Mouse (Mus musculus) midbrain, embryonic 12.5 days (tissue): ENCODE measurements around the gene Dlgap1. TPM values are rescaled to one million over a fixed set of nuclear protein-coding genes. Genes with fewer than 3 reads are reported as not detected.

Experiments used
- ATAC-seq: fragments of 200-750 bp; cut with Nextera tagmentation; 2 replicates; pipeline ENCODE4 v1.8.0; 2017; ENCODE audit warnings: low read depth, moderate TSS enrichment, moderate library complexity; ENCODE audit not compliant: low FRiP score
- H3K27ac ChIP-seq: fragments of 300-500 bp; sonication (generic); replicated peaks from 2 replicates; pipeline ENCODE4 v1.5.1; 2016; ENCODE audit warnings: mild to moderate bottlenecking
- H3K27me3 ChIP-seq: fragments of 300-500 bp; sonication (generic); 2 replicates; pipeline ENCODE4 v1.6.1; 2016; ENCODE audit warnings: mild to moderate bottlenecking
- H3K36me3 ChIP-seq: fragments of 300-500 bp; sonication (generic); 2 replicates; pipeline ENCODE4 v1.6.1; 2016
- H3K4me1 ChIP-seq: fragments of 300-500 bp; sonication (generic); 2 replicates; pipeline ENCODE4 v1.6.1; 2016
- H3K4me2 ChIP-seq: fragments of 300-500 bp; sonication (generic); replicated peaks from 2 replicates; pipeline ENCODE4 v1.6.1; 2016; ENCODE audit warnings: mild to moderate bottlenecking, moderate library complexity
- H3K4me3 ChIP-seq: fragments of 300-500 bp; sonication (generic); 2 replicates; pipeline ENCODE4 v1.5.1; 2016; ENCODE audit warnings: mild to moderate bottlenecking
- H3K9ac ChIP-seq: fragments of 300-500 bp; sonication (generic); replicated peaks from 2 replicates; pipeline ENCODE4 v1.6.1; 2016; ENCODE audit warnings: mild to moderate bottlenecking, moderate library complexity
- H3K9me3 ChIP-seq: fragments of 300-500 bp; sonication (generic); 2 replicates; pipeline ENCODE4 v1.6.1; 2016; ENCODE audit warnings: mild to moderate bottlenecking
- WGBS: fragments of 180-500 bp; shearing (Covaris S2); methylation state at CpG from one replicate; pipeline ENCODE4 v1.1.7; 2016; 5-methylcytosine and 5-hydroxymethylcytosine counted together
- polyA plus RNA-seq: library from polyadenylated mRNA; unstranded; fragments of >200 nt; fragmentation: Nextera tagmentation; extraction: Ambion mirVana; gene quantifications from 2 replicates; pipeline ENCODE4 v1.2.1, GENCODE M21; 2016

Dlgap1 gene
- polyA plus RNA-seq, 1 experiment from 2014 or later, result 4.8 TPM

- 90% methylated on average over 13 of the region's 13 CpGs for WGBS
- no peak for ATAC-seq
Measured at GRCm38 (mm10) chr17:70673985-70674384, 705.1 kb downstream of the Dlgap1 start.

DNA sequence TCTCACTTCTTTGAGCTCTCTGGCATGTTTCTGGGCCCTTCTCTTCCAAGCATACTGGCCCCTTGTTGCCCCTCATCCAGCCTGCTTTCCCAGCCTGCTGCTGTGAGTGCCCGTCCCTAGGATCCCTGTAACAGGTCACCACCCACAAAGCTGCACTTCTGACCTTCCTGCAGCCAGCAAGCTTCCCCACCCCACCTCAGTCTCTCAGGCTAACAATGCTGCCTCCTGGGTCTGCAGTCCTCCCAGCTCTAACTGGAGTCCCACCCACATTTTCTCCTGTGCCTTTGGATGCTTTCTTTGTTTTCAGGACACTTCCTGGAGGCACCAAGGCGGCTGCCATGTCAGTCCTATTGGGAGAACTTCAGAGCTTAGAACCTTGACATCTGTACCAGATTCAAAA lies 707.6 kb downstream of the Dlgap1 start:
- Histone ChIP-seq H3K36me3 (no peaks in the 10 kb centered on the region), H3K4me2 (no peak overlapping the region), H3K4me1 (no peaks in the 10 kb centered on the region), H3K4me3 (no peak overlapping the region), H3K9me3 (no peaks in the 10 kb centered on the region), H3K27ac (no peak overlapping the region), H3K27me3 (no peaks in the 10 kb centered on the region), H3K9ac (no peak overlapping the region)
- 41% methylated on average over 2 of the region's 2 CpGs for WGBS
- ATAC-seq, result no peak

More at GRCm38 (mm10) chr17:70673985-70674384, 705.1 kb downstream of the Dlgap1 start:
- Histone ChIP-seq H3K4me3 (no peak overlapping the region), H3K4me1 (no peaks in the 10 kb centered on the region), H3K9me3 (no peaks in the 10 kb centered on the region), H3K27me3 (no peaks in the 10 kb centered on the region), H3K4me2 (no peak overlapping the region), H3K27ac (no peak overlapping the region), H3K36me3 (no peaks in the 10 kb centered on the region), H3K9ac (no peak overlapping the region)

GRCm38 (mm10) chr17:70683561-70684167 lies 714.8 kb downstream of the Dlgap1 start:
- ATAC-seq, result peak; percentile 59
- Histone ChIP-seq H3K4me2 (no peak overlapping the region), H3K4me1 (no peaks in the 10 kb centered on the region), H3K9ac (no peak overlapping the region), H3K4me3 (no peak overlapping the region), H3K27ac (no peak overlapping the region), H3K36me3 (no peaks in the 10 kb centered on the region), H3K9me3 (no peaks in the 10 kb centered on the region), H3K27me3 (no peaks in the 10 kb centered on the region)
- WGBS, result 14% methylated on average over 15 of the region's 15 CpGs

- Histone ChIP-seq H3K36me3 (no peaks in the 10 kb centered on the region), H3K4me1 (no peaks in the 10 kb centered on the region), H3K27ac (no peak overlapping the region), H3K4me2 (no peak overlapping the region), H3K9ac (no peak overlapping the region), H3K27me3 (no peaks in the 10 kb centered on the region), H3K4me3 (no peak overlapping the region), H3K9me3 (no peaks in the 10 kb centered on the region)
- 92% methylated on average over 6 of the region's 6 CpGs for WGBS
- no peak for ATAC-seq
Measured at GRCm38 (mm10) chr17:70690174-70690573, 721.3 kb downstream of the Dlgap1 start.

DNA sequence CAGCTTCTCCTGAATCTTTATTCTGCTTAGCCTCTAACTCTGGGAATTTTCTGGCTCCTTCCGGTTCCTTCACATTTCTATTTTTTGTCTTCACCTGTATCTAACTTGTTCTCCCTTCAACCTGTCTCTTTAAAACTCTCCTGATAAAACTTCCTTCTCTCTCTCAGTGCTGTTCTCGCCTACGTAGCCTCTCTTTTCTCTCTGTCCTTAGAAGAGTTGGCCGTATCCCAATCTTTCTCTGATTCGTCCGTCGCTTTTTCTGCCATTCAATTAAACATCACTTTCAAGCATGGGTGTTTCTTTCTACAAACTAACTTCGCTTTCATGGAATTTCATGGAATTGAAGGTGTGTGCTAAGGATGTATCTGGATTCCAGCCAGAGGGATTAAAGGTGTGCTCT lies 721.7 kb downstream of the Dlgap1 start:
- no peaks in the 10 kb centered on the region for H3K4me1 ChIP-seq
- H3K4me2 ChIP-seq, result no peak overlapping the region
- 94% methylated on average over 8 of the region's 8 CpGs for WGBS
- no peak overlapping the region for H3K4me3 ChIP-seq
- no peak overlapping the region for H3K9ac ChIP-seq
- no peak overlapping the region for H3K27ac ChIP-seq
- ATAC-seq, result no peak
- no peaks in the 10 kb centered on the region for H3K36me3 ChIP-seq
- H3K9me3 ChIP-seq, result no peaks in the 10 kb centered on the region
- no peaks in the 10 kb centered on the region for H3K27me3 ChIP-seq

GRCm38 (mm10) chr17:70706976-70707818 lies 738.3 kb downstream of the Dlgap1 start:
- no peaks in the 10 kb centered on the region for H3K36me3 ChIP-seq
- H3K9me3 ChIP-seq, result no peaks in the 10 kb centered on the region
- H3K4me1 ChIP-seq, result peaks cover 11% of the 10 kb centered on the region
- WGBS, result 3% methylated on average over 28 of the region's 28 CpGs
- H3K9ac ChIP-seq, result peak overlapping the region; percentile 41
- peak overlapping the region; percentile 56 for H3K4me2 ChIP-seq
- peak; percentile 71 for ATAC-seq
- H3K4me3 ChIP-seq, result peak overlapping the region; percentile 27; the same call in 1 of the 2 replicates
- H3K27me3 ChIP-seq, result peaks cover 34% of the 10 kb centered on the region
- no peak overlapping the region for H3K27ac ChIP-seq

- H3K4me2 ChIP-seq, result peak overlapping the region; percentile 56; the same call in 1 of the 2 replicates
- H3K9ac ChIP-seq, result no peak overlapping the region
- H3K4me3 ChIP-seq, result no peak overlapping the region
- WGBS, result 38% methylated on average over 6 of the region's 6 CpGs
- peaks cover 11% of the 10 kb centered on the region for H3K4me1 ChIP-seq
- H3K36me3 ChIP-seq, result no peaks in the 10 kb centered on the region
- H3K27ac ChIP-seq, result no peak overlapping the region
- no peaks in the 10 kb centered on the region for H3K9me3 ChIP-seq
- no peak for ATAC-seq
- H3K27me3 ChIP-seq, result peaks cover 34% of the 10 kb centered on the region
Measured at GRCm38 (mm10) chr17:70707819-70708140, 738.9 kb downstream of the Dlgap1 start.

GRCm38 (mm10) chr17:70709545-70709944 lies 740.7 kb downstream of the Dlgap1 start:
- 66% methylated on average over 5 of the region's 5 CpGs for WGBS
- no peak for ATAC-seq
- H3K9ac ChIP-seq, result no peak overlapping the region

GRCm38 (mm10) chr17:70713470-70713869 lies 744.6 kb downstream of the Dlgap1 start:
- WGBS, result 69% methylated on average over 10 of the region's 10 CpGs
- no peaks in the 10 kb centered on the region for H3K36me3 ChIP-seq
- H3K4me2 ChIP-seq, result no peak overlapping the region
- no peak for ATAC-seq
- no peaks in the 10 kb centered on the region for H3K4me1 ChIP-seq
- peaks cover 15% of the 10 kb centered on the region; the same call in 1 of the 2 replicates for H3K27me3 ChIP-seq
- H3K4me3 ChIP-seq, result no peak overlapping the region
- no peaks in the 10 kb centered on the region for H3K9me3 ChIP-seq
- no peak overlapping the region for H3K27ac ChIP-seq
- H3K9ac ChIP-seq, result no peak overlapping the region

More at GRCm38 (mm10) chr17:70709545-70709944, 740.7 kb downstream of the Dlgap1 start:
- no peaks in the 10 kb centered on the region for H3K9me3 ChIP-seq
- no peak overlapping the region for H3K4me3 ChIP-seq
- H3K4me2 ChIP-seq, result no peak overlapping the region
- H3K4me1 ChIP-seq, result peaks cover 11% of the 10 kb centered on the region
- H3K27me3 ChIP-seq, result peaks cover 34% of the 10 kb centered on the region
- H3K27ac ChIP-seq, result no peak overlapping the region
- H3K36me3 ChIP-seq, result no peaks in the 10 kb centered on the region

DNA sequence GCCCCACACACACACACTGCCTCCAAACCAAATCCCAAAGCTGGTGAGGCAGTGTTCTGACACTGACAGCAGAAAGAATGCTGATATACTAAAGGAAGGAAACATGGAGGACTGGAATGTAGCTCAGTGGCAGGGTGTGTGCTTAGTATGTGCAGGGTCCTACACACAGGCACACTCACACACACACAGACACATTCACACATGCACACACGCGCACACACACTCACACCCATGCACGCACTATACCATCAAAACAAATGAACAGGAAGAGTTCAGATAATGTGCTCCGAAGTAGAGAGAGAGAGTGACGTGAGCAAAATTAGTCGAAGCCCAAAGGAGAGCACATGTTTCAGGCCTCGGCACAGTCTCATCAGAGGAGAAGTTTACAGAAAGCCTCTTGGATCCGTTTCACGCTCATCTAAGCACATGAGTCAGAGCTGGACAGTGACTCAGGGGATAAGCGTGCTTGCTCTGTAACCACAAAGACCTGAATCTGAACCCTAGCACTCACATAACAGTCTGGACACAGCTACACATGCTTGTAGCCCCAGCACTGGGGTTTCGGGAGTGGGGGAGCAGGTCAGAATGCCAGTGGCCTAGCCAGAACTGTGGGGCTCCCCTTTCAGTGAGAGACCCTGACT lies 750.9 kb downstream of the Dlgap1 start:
- Histone ChIP-seq H3K27ac (no peak overlapping the region), H3K9ac (no peak overlapping the region), H3K36me3 (no peaks in the 10 kb centered on the region), H3K4me1 (no peaks in the 10 kb centered on the region), H3K27me3 (no peaks in the 10 kb centered on the region), H3K4me3 (no peak overlapping the region), H3K9me3 (no peaks in the 10 kb centered on the region), H3K4me2 (no peak overlapping the region)
- no peak for ATAC-seq
- 89% methylated on average over 11 of the region's 11 CpGs for WGBS

GRCm38 (mm10) chr17:70720766-70721165 lies 751.9 kb downstream of the Dlgap1 start:
- H3K27me3 ChIP-seq, result no peaks in the 10 kb centered on the region
- H3K27ac ChIP-seq, result no peak overlapping the region
- H3K4me1 ChIP-seq, result no peaks in the 10 kb centered on the region
- no peak overlapping the region for H3K4me3 ChIP-seq
- no peaks in the 10 kb centered on the region for H3K36me3 ChIP-seq
- no peaks in the 10 kb centered on the region for H3K9me3 ChIP-seq
- H3K4me2 ChIP-seq, result no peak overlapping the region
- H3K9ac ChIP-seq, result no peak overlapping the region
- no peak for ATAC-seq
- WGBS, result 16% methylated on average over 8 of the region's 8 CpGs

DNA sequence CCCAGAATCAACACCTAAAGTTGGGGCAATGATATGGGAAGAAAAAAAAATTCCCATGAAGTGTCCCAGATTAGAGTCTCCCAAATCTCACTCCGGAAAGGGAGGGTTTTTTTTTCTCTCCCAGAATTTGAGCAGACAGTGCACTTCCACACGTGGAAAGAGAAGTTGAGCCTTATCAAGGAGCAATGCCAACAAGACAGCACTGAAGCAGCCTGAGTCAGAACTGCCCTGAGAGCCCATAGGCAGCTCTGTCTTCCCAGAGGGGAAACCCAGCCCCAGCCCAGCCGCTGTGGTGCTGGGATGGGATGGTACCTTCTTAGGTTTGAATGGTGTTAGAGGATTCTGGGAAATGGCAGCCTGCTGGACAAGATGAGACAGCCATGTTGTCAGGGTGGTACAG lies 753.3 kb downstream of the Dlgap1 start:
- H3K9me3 ChIP-seq, result no peaks in the 10 kb centered on the region
- no peak overlapping the region for H3K9ac ChIP-seq
- 83% methylated on average over 3 of the region's 3 CpGs for WGBS
- H3K4me2 ChIP-seq, result no peak overlapping the region
- H3K4me3 ChIP-seq, result no peak overlapping the region
- ATAC-seq, result no peak
- no peaks in the 10 kb centered on the region for H3K36me3 ChIP-seq
- no peaks in the 10 kb centered on the region for H3K27me3 ChIP-seq
- H3K4me1 ChIP-seq, result no peaks in the 10 kb centered on the region
- no peak overlapping the region for H3K27ac ChIP-seq
